Mouse (Mus musculus) megakaryocyte, embryonic 14.5 days (primary cell): ENCODE data around the gene Ppp1r14c. TPM values are rescaled to one million over a fixed set of nuclear protein-coding genes. Genes with fewer than 3 reads are reported as not detected.
A peak's percentile ranks its signal among the peaks of the same experiment; 100 is the strongest.

Experiments
- H3K27me3 ChIP-seq: replicated peaks from 2 replicates; pipeline ENCODE3; 2012; ENCODE audit warnings: inconsistent platforms
- H3K36me3 ChIP-seq: replicated peaks from 2 replicates; pipeline ENCODE3; 2012; ENCODE audit warnings: low read length, inconsistent platforms, mixed read lengths
- H3K4me1 ChIP-seq: 2 replicates; pipeline ENCODE4 v1.6.1; 2012; ENCODE audit warnings: inconsistent platforms
- H3K4me3 ChIP-seq: replicated peaks from 2 replicates; pipeline ENCODE3; 2012; ENCODE audit warnings: moderate library complexity, mild to moderate bottlenecking, inconsistent platforms
- H3K9me3 ChIP-seq: 2 replicates; pipeline ENCODE4 v1.6.1; 2012; ENCODE audit warnings: inconsistent platforms
- FLI1 ChIP-seq: IDR thresholded peaks from 2 replicates; pipeline ENCODE4 v1.6.1; 2012; ENCODE audit warnings: low read length, inconsistent platforms, mixed read lengths
- GATA1 ChIP-seq: IDR thresholded peaks from 3 replicates; pipeline ENCODE4 v1.6.1; 2012; ENCODE audit warnings: mixed read lengths, low read length, inconsistent platforms, borderline replicate concordance
- polyA plus RNA-seq: library from polyadenylated mRNA; stranded (reverse); fragments of >175 nt; gene quantifications from 2 replicates; pipeline ENCODE4 v1.2.3, GENCODE M21; 2012; ENCODE audit warnings: low replicate concordance; ENCODE audit not compliant: insufficient read depth

Gene Ppp1r14c
- not detected in 2 replicates for polyA plus RNA-seq

DNA sequence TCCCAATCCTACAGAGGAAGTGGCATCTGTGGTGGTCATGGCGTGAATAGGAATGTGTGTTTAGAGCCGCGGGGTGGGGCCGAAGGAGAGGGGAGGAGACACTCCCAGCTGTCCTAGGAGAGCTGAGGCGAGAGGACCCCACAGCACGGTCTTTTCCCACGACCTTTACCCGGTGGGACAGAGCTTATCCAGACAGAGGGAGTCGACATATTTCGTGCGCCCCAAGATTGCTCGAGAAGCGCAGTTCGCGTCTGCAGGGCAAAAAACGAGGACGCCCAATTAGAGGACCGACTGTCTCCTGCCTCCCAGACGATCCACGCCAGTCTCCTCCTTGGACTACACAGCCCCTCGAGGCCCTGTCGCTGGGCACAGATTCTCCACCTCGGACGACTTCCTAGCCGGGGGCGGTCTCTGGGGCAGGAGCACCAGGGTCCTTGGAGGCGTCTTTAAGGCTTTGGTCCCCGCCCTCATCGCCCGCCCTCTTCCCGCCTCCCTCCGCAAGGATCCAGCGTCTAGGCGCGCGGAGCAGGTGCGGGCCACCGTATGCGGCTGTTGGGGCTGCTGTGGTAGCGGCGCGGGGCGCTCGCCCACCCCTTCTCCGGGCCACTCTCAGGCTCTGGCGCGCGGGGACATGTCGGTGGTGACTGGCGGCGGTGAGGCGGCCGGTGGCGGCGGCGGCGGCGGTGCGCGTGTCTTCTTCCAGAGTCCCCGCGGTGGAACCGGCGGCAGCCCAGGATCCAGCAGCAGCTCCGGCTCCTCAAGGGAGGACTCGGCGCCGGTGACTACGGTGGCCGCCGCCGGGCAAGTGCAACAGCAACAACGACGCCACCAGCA lies at the start of gene Ppp1r14c:
TSS of gene Ppp1r14c (plus strand) at position 22 of the 834 bp plus-strand sequence.
- Histone ChIP-seq H3K9me3 (peaks cover 12% of the 10 kb centered on the region), H3K4me1 (peaks cover 10% of the 10 kb centered on the region; the same call in 1 of the 2 replicates), H3K27me3 (peaks cover 23% of the 10 kb centered on the region), H3K36me3 (no peaks in the 10 kb centered on the region), H3K4me3 (peak within 1 kb of the TSS; percentile 50)
- no peak for TF ChIP-seq GATA1
- TF ChIP-seq FLI1: no peak

GRCm38 (mm10) chr10:3321406-3321805 lies 44.5 kb upstream of the Ppp1r14c start:
- no peaks in the 10 kb centered on the region for H3K27me3 ChIP-seq
- no peak overlapping the region for H3K4me3 ChIP-seq
- TF ChIP-seq GATA1 (no peak), FLI1 (no peak)
- no peaks in the 10 kb centered on the region for H3K4me1 ChIP-seq
- H3K9me3 ChIP-seq: peaks cover 4% of the 10 kb centered on the region; the same call in 1 of the 2 replicates
- no peaks in the 10 kb centered on the region for H3K36me3 ChIP-seq

DNA sequence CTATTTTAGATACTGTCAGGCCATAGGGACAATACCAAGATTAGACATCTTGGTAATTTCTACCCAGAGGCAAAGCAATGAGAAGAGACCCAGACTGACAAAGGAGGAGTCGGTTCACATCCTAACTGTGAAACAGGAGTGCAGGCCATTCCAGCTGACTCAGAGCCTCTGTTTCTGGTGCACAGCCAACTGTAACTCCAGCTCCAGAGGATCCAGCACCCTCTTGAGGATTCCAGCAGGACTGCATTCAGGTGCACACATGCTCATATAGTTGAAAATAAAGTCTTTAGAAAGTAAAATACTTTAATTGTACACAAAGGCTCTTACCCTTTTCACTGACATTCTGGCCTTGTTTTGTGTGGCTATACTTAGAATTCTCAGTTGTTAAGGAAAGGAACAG lies 40.4 kb upstream of the Ppp1r14c start:
- no peaks in the 10 kb centered on the region for H3K27me3 ChIP-seq
- no peak overlapping the region for H3K4me3 ChIP-seq
- no peak for TF ChIP-seq FLI1
- TF ChIP-seq GATA1: no peak
- no peaks in the 10 kb centered on the region for H3K36me3 ChIP-seq
- peaks cover 4% of the 10 kb centered on the region; the same call in 1 of the 2 replicates for H3K9me3 ChIP-seq
- H3K4me1 ChIP-seq: no peaks in the 10 kb centered on the region

DNA sequence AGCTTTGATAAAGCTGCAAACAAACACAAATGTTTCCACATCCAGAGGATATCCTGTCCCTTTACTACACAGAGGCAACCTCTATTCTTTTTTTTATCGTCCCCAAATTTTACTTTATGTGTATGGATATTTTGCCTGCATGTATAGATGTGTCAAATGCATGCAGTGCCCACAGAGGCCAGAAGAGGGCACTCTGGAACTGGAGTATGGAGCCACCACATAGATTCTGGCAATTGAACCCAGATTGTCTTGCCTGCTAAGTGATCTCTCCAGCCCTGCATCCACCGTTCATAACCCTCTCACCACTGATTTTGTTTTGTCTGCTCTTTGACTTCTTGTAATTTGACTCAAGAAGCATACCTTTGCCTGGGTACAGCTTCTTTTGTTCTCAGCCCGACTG lies 33.0 kb upstream of the Ppp1r14c start:
- Histone ChIP-seq H3K27me3 (no peaks in the 10 kb centered on the region), H3K9me3 (no peaks in the 10 kb centered on the region), H3K4me1 (no peaks in the 10 kb centered on the region), H3K4me3 (no peak overlapping the region), H3K36me3 (no peaks in the 10 kb centered on the region)
- TF ChIP-seq GATA1 (no peak), FLI1 (no peak)

DNA sequence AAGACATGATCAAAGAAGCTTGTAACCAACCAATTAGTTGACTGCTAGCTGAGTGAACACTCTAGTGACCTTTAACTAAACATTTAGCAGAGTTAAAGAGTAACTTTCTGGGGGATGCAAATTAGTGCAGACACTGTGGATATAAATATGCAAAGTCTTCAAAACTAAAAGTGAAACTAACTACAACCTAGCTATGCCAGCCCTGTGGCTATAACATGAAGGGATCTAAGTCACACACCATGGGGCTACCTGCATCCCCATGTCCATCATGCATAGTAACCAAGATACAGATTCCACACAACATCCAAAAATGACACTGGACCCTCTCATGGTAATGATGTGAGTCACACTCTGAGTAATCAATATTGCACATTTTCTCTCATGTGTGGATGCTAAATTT lies 31.3 kb upstream of the Ppp1r14c start:
- TF ChIP-seq GATA1: no peak
- no peaks in the 10 kb centered on the region for H3K4me1 ChIP-seq
- no peaks in the 10 kb centered on the region for H3K36me3 ChIP-seq
- no peaks in the 10 kb centered on the region for H3K9me3 ChIP-seq
- no peak overlapping the region for H3K4me3 ChIP-seq
- no peaks in the 10 kb centered on the region for H3K27me3 ChIP-seq

DNA sequence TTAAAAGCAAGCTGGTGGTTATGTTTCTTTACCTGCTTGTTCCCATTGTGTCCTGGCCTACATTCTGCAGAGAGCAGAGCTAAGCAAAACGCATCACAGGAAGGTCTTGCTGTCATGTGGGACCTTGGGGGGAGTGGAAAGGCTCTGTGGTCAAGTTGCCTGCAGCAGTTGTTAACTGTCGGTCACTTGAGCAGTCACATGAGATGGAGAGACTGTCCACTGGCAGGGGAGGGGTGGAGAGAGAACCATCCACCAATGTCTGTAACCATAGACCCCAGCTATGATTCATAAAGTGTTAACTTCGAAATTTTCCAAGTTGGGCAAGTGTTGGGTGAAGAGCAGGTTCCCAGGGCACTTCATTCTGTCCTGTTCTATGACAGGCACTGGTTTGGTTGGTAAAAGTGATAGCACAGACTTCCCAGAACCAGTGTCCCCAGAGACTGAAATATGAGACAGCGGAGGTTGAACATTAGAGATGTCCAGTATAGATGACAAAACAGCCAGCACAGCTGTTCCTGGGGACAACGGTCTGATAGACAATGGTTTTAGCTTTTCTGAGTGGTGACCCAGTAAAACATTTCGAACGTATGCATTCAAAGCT lies 29.0 kb upstream of the Ppp1r14c start:
- no peak overlapping the region for H3K4me3 ChIP-seq
- H3K4me1 ChIP-seq: no peaks in the 10 kb centered on the region
- TF ChIP-seq GATA1 (no peak), FLI1 (no peak)
- H3K27me3 ChIP-seq: no peaks in the 10 kb centered on the region
- H3K36me3 ChIP-seq: no peaks in the 10 kb centered on the region
- no peaks in the 10 kb centered on the region for H3K9me3 ChIP-seq

- Histone ChIP-seq H3K27me3 (no peaks in the 10 kb centered on the region), H3K4me1 (no peaks in the 10 kb centered on the region), H3K9me3 (no peaks in the 10 kb centered on the region), H3K36me3 (no peaks in the 10 kb centered on the region), H3K4me3 (no peak overlapping the region)
- TF ChIP-seq GATA1 (no peak), FLI1 (no peak)
Observed at GRCm38 (mm10) chr10:3337330-3337901, 28.4 kb upstream of the Ppp1r14c start.

DNA sequence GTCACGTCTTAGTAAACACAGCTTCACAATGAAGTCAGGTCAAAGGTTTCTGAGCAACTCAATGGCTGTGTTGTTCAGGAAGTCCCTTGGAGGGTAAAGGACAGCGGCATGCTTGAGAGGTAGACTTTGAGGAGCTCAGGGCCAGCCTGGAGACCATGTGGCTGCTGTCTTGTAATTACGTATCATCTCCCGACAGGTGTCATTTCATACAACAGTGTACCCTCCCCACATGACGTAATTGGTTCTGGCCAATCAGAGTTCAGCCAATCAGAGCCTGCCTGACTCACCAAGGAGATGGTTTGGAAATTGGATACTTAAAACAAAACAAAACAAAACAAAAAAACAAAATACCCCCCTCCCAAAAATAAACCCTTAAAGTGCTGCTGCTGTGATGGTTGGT lies 20.2 kb upstream of the Ppp1r14c start:
- no peaks in the 10 kb centered on the region for H3K36me3 ChIP-seq
- H3K9me3 ChIP-seq: no peaks in the 10 kb centered on the region
- H3K4me1 ChIP-seq: peaks cover 6% of the 10 kb centered on the region; the same call in 1 of the 2 replicates
- H3K4me3 ChIP-seq: no peak overlapping the region
- no peaks in the 10 kb centered on the region for H3K27me3 ChIP-seq
- no peak for TF ChIP-seq FLI1

- TF ChIP-seq FLI1 (no peak), GATA1 (no peak)
- Histone ChIP-seq H3K27me3 (no peaks in the 10 kb centered on the region), H3K9me3 (peaks cover 6% of the 10 kb centered on the region; the same call in 1 of the 2 replicates), H3K4me1 (no peaks in the 10 kb centered on the region), H3K4me3 (no peak overlapping the region), H3K36me3 (no peaks in the 10 kb centered on the region)
Observed at GRCm38 (mm10) chr10:3359531-3359930, 6.3 kb upstream of the Ppp1r14c start.

DNA sequence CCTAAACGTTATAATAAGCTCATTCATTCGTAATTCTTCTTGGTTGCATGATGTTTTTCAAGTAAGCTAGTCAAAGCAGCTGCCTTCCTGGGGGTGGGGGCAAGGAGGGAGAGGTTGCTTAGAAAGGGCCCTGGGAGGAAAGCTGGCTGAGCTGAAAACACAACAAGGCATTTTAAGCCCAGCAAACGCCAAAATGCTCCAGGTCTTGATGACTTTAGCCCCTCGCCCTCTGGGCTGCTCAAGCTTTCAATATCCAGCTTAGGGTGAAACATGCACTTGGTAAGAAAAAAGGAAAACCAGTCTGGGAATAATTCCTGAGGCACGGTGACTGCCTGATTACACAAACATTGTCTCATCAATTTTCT lies 204 bp upstream of the Ppp1r14c start:
- peaks cover 23% of the 10 kb centered on the region for H3K27me3 ChIP-seq
- H3K4me1 ChIP-seq: peaks cover 10% of the 10 kb centered on the region; the same call in 1 of the 2 replicates
- TF ChIP-seq FLI1 (no peak), GATA1 (no peak)
- H3K9me3 ChIP-seq: peaks cover 12% of the 10 kb centered on the region
- no peaks in the 10 kb centered on the region for H3K36me3 ChIP-seq
- H3K4me3 ChIP-seq: no peak overlapping the region
